Mouse (Mus musculus) adrenal gland, postnatal 25 days (tissue): Measurements from ENCODE around the gene Olfr1357. TPM values are rescaled to one million over a fixed set of nuclear protein-coding genes. Genes with fewer than 3 reads are reported as not detected.
A peak's percentile ranks its signal among the peaks of the same experiment; 100 is the strongest.

Experiments used
- DNase-seq: peaks from one replicate; pipeline ENCODE4 v3.0.0; 2021; ENCODE audit warnings: mixed read lengths
- total RNA-seq: library from RNA; stranded (reverse); gene quantifications from 2 replicates; pipeline ENCODE4 v1.2.3, GENCODE M21; 2021

The Olfr1357 gene
- total RNA-seq, 1 experiment from 2014 or later = not detected

DNA sequence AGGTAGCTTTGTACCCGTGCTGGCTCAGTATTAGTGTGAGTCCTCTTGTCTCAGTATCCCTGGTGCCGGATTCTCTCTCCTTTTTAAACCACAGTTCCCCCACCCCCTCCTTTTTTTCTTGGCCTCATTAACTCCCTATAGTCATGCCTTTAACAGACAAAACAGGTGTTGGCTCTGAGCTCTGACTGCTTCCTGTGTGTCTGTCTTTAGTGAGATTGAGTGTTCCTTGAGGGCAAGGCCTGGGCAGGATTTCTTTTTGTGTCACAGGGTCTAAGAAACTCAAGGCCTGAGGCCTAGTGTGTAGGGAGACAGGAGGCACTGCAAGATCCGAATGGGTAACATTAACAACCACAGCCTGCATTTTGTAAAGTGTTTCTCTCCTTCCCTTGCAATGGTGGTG, 39.7 kb downstream of the Olfr1357 start:
- DNase-seq = no peak

DNA sequence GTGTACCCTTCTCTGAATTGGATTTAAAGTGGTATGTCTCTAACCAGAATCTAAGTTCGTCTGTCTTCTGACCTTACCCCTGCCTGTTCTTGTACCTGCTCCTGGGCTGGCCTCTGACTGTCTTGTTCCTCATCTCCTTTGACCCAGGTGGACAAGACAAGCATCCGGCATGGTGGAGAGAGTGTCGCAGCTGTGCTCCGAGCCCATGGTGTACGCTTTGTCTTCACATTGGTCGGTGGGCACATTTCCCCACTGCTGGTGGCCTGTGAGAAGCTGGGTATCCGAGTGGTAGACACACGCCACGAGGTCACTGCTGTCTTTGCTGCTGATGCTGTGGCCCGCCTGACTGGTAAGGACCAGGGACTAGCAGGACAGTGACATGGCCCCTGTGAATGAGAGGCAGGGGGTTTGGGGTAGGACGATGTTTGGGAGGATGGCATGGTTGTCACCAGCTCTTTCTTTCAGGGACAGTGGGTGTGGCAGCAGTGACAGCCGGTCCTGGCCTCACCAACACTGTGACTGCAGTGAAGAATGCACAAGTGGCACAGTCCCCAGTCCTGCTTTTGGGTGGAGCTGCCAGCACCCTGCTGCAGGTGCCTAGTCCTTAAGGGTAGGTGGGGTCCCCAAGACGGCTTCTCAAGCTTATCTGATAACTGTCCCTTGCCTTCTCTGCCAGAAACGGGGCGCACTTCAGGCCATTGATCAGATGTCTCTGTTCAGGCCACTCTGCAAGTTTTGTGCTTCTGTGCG, 41.3 kb downstream of the Olfr1357 start:
- no peak for DNase-seq

DNA sequence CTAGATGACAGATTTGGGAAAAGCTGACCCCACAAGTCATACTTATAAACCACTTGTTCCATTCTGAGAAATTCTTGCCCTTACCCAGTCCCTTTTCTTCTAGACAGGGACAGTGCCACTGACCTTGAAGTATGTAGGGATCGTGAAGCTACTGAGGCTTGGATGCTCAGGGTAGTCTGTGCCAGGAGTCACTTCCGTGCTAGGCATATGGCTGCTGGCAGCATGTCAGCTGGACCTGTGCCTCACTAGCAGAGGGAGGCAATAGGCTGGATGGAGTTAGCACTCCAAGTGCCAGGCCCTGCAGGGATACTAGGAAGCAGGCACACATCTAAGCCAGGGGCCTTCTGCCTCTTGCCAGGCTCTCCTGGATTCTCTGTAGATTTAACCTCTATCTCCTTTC, 42.2 kb downstream of the Olfr1357 start:
- DNase-seq = peak; percentile 68

DNA sequence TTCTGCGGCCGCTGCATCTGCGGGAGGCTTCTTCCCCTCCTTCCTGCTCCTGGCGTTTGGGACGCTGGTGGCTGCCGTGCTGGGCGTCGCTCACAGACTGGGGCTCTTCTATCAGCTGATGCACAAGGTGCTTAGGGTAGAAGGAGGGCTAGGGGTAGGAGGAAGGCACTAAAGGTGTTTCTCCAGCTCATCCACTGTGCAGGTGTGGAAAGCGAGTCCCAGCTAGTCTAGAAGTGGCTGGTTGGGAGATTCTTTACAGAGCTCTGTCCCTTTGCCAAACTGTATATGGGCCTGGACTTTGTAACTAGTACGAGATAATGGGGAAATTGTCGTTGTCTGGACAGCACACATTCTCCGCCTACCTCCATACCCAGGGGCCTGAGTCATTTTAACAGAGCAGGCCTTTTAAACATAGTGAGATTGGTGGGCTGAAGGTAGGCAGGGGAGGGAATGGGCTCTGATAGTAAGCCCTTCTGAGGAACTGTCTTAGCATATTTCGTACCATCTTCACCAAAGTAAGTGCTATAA, 42.7 kb downstream of the Olfr1357 start:
- no peak for DNase-seq

DNA sequence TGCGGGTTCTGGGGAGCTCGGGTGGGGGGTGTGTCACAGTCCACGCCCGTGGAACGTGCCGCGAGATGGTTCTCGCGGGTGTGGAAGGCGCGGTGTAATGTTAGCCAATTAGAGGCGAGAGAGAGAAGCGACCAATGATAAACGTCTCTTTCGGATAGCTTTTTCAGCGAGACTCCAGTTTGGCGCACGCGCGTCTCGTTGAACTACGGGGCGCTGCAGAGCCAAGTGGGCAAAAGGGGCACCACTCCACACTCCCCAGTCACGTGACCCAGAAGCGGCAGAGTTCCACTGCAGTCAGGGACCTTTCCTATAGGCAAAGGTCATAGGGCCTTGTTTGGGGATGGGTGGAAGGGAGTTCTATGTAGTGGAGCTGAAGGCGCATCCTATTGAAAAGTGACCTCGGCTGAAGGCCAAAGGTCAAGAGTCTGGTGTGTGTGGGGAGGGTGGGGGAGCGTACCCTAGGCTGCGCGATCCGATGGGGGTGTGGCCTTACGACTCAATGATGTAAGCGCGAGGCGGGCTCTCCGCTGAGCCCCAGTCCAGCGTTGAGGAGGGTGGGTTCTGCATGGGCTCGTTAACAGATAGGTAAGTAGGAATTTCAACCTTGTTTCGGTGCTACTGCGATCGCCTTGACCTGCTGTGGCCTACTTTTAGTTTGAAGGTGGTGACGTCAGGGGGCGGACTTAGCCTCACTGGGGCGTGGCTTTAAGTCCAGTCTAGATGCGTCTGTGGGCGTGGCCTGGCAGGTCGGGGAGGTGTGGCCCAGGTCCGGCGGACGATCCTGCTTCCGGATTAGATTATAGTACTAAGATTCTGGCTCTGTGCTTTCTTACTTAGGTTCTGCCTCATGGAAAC, 43.4 kb downstream of the Olfr1357 start, which contains the start of gene Ilvbl:
TSS of gene Ilvbl (plus strand) at position 97 of the 855 bp plus-strand sequence.
- DNase-seq = peak; percentile 92

DNA sequence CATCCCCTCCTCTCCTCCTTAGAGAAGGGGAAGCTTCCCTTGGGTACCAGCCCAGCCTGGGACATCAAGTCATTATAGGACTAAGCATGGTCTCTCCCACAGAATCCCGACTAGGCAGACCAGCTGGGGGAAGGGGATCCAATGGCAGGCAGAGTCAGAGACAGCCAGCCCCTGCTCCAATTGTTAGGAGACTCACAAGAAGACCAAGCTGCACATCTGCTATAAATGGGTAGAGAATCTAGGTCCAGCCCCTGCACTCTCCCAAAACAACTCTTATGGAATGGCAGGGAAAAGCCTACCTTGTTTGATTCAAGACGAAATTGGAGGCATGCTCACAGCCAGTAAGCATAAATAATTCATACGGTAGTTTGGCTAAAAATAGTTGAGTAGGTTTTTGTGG, 44.6 kb downstream of the Olfr1357 start:
- no peak for DNase-seq

DNA sequence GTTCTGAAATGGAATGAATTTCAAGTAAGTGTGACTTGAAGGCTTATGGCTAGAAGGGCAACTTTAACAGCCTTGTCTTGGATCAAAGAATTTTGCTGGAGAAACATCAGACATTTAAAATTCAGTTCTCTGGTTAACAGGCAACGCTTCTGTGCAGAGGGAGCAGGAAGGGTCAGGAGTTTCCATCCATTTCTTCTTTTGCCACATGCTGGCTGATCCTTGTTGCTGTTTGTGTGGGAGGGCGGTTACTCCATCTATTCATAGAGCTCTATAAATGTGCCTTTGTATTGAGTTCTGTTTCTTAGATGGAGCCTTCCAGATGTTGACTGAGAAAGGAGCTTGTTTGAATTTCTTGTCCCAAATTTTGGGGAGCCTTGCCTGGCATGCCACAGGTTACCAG, 47.0 kb downstream of the Olfr1357 start:
- no peak for DNase-seq

DNA sequence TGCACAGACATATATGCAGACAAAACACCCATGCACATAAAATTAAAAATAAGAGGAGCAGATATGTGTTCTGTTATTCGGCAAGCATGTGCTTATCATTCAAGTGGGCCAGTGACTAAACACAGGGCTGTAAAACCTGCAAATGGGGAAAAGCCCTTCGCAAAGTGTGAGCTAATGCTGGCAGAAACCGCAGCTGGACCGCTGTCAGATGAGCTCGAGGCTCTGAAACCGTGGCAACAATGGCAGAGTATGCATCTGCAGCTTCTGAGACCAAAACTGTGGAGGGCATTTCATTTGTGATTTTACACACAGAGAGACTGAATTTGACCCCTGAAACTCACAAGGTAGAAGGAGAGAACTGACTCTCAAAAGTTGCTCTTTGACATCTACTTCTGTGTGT, 47.5 kb downstream of the Olfr1357 start:
- DNase-seq = no peak

DNA sequence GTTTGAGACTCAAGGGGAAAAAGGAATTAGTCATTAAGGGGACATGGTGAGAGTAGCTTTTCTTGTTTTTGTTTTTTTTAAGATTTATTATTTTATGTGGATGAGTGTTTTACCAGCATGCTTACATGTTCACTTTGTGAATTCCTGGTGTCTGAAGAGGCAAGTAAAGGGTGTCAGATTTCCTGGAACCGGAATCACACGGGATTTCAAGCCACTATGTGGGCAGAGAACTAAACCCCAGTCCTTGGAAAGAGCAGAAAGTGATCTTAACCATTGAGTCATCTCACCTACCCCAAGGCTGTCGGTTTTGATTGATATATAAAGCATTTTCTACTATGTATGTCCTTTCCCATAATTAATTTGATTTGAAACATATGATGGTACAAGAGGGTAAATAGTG, 48.2 kb downstream of the Olfr1357 start:
- DNase-seq = no peak

DNA sequence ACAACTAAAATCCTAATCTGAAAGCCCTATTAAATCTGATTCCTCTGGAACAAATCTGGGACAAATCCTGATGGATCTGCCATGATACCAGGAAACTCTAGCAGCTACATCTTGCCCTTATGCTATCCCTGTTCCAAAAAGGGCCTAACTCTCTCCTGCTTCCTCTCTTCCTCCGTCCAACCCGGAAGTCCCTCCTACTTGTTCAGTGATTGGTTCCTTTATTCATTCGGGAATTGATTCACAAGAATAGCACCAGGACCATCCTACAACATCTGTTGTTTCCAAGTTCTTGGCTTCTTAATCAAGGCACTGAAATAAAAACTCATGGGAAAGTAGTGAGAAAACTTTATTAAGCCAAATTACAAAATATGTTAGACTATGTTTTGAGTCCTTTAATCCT, 48.7 kb downstream of the Olfr1357 start:
- DNase-seq = no peak

DNA sequence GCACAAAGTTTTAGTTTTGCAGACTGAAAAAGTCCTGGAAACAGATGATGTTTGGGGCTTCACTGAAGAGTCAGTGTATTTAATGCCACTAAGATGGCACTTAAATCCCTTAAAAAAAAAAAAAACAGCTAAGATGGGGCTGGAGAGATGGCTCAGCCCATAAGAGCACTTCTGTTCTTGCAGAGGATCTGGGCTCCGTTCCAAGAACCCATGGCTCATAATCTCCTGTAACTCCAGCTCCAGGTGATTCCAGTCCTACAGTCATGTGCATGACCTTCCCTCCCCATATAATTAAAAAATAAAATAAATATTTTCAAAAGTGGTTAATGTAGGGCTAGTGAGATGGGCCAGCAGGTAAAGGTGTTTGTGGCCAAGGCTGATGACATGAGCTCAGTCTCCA, 52.8 kb downstream of the Olfr1357 start:
- no peak for DNase-seq

Other genes with a start within 250 kb of the Olfr1357 start
- gene Rrp1, start 205.0 kb downstream of the Olfr1357 start, total RNA-seq = 228 and 255 TPM in 2 replicates
- gene Cstb, start 192.4 kb downstream of the Olfr1357 start, total RNA-seq = 257 and 265 TPM in 2 replicates
- 23.2 and 24.1 TPM in 2 replicates for gene Pdxk, start 153.1 kb downstream of the Olfr1357 start, total RNA-seq
- not detected in 2 replicates for gene Olfr1358, start 100.6 kb downstream of the Olfr1357 start, total RNA-seq
- gene Ilvbl, start 43.7 kb downstream of the Olfr1357 start, total RNA-seq = 50.5 and 51.8 TPM in 2 replicates
- gene Syde1, start 26.1 kb downstream of the Olfr1357 start, total RNA-seq = 42.4 and 46.9 TPM in 2 replicates
- not detected in 2 replicates for gene Casp14, start 100.2 kb upstream of the Olfr1357 start, total RNA-seq
- gene Ccdc105, start 135.0 kb upstream of the Olfr1357 start, total RNA-seq = not detected in 2 replicates
- 0.21 TPM in 1 of 2 replicates, not detected in the other for gene Slc1a6, start 162.4 kb upstream of the Olfr1357 start, total RNA-seq
- not detected in 2 replicates for gene Olfr1356, start 234.1 kb upstream of the Olfr1357 start, total RNA-seq